Mouse (Mus musculus): ENCODE results near the gene Birc2.
"Not testable (repeated sequence)": the region's sequence is repeated elsewhere in the genome, so short reads cannot be mapped to it uniquely, and the experiment has no call there.

Birc2 gene

GRCm38 (mm10) chr9:7836905-7837805 lies at the start of gene Birc2:
Birc2 (minus strand) TSS chr9:7837064.
- peak; percentile 96 for DNase-seq

GRCm38 (mm10) chr9:7884346-7884745 lies 47.5 kb upstream of the Birc2 start:
- no peak for DNase-seq

GRCm38 (mm10) chr9:7882304-7882865 lies 45.5 kb upstream of the Birc2 start:
- no peak for DNase-seq

- DNase-seq, result no peak
Measured at GRCm38 (mm10) chr9:7873511-7874211, 36.8 kb upstream of the Birc2 start.

GRCm38 (mm10) chr9:7872775-7873439 lies 36.0 kb upstream of the Birc2 start, which contains the start of gene Birc3:
Birc3 (minus strand) TSS chr9:7873186.
- no peak for DNase-seq

GRCm38 (mm10) chr9:7872044-7872774 lies 35.3 kb upstream of the Birc2 start:
- no peak for DNase-seq

GRCm38 (mm10) chr9:7871316-7872043 lies 34.6 kb upstream of the Birc2 start:
- no peak for DNase-seq

- DNase-seq, result no peak
Measured at GRCm38 (mm10) chr9:7870556-7871315, 33.9 kb upstream of the Birc2 start.

- no peak for DNase-seq
Measured at GRCm38 (mm10) chr9:7868838-7869491, 32.1 kb upstream of the Birc2 start.

GRCm38 (mm10) chr9:7867981-7868380 lies 31.1 kb upstream of the Birc2 start:
- no peak for DNase-seq

- not testable (repeated sequence) for DNase-seq
Measured at GRCm38 (mm10) chr9:7866981-7867380, 30.1 kb upstream of the Birc2 start.

- DNase-seq, result no peak
Measured at GRCm38 (mm10) chr9:7860976-7861375, 24.1 kb upstream of the Birc2 start.

- no peak for DNase-seq
Measured at GRCm38 (mm10) chr9:7855912-7856311, 19.0 kb upstream of the Birc2 start.

GRCm38 (mm10) chr9:7855374-7855773 lies 18.5 kb upstream of the Birc2 start:
- peak; percentile 49 for DNase-seq

GRCm38 (mm10) chr9:7854196-7854595 lies 17.3 kb upstream of the Birc2 start:
- DNase-seq, result peak; percentile 55

GRCm38 (mm10) chr9:7852346-7853230 lies 15.7 kb upstream of the Birc2 start:
- DNase-seq, result no peak

- no peak for DNase-seq
Measured at GRCm38 (mm10) chr9:7851841-7852240, 15.0 kb upstream of the Birc2 start.

GRCm38 (mm10) chr9:7848191-7848590 lies 11.3 kb upstream of the Birc2 start:
- no peak for DNase-seq

GRCm38 (mm10) chr9:7846667-7847199 lies 9.9 kb upstream of the Birc2 start:
- DNase-seq, result no peak

Data from cerebellum, adult 9-10 months (tissue).